Mouse (Mus musculus) c-Kit-positive CD71-positive TER-119-positive erythroid progenitor cells, embryonic 14.5 days (primary cell): ENCODE measurements around the gene Usp19.

ENCODE experiments used
- DNase-seq: peaks from one replicate; pipeline ENCODE4 v3.0.0-alpha.2; 2013; ENCODE audit warnings: low spot score

Gene Usp19

GRCm38 (mm10) chr9:108499231-108499630 lies 8.8 kb downstream of the Usp19 start:
- DNase-seq = no peak

GRCm38 (mm10) chr9:108499943-108500342 lies 9.5 kb downstream of the Usp19 start:
- DNase-seq = no peak

GRCm38 (mm10) chr9:108506901-108507300 lies 16.5 kb downstream of the Usp19 start:
- DNase-seq = no peak

GRCm38 (mm10) chr9:108507619-108508434 lies 17.4 kb downstream of the Usp19 start, which contains the start of gene Qars:
Qars (plus strand) TSS chr9:108507706.
- DNase-seq = peak; percentile 97

- no peak for DNase-seq
Observed at GRCm38 (mm10) chr9:108508776-108509175, 18.4 kb downstream of the Usp19 start.

- peak; percentile 97 for DNase-seq
Observed at GRCm38 (mm10) chr9:108516380-108517251, 26.2 kb downstream of the Usp19 start, which contains the start of gene Qrich1. Qrich1 (plus strand) TSS chr9:108516806.

GRCm38 (mm10) chr9:108517253-108517930 lies 27.0 kb downstream of the Usp19 start:
- DNase-seq = peak; percentile 78

- peak; percentile 57 for DNase-seq
Observed at GRCm38 (mm10) chr9:108517931-108518332, 27.5 kb downstream of the Usp19 start.

- no peak for DNase-seq
Observed at GRCm38 (mm10) chr9:108521604-108522003, 31.2 kb downstream of the Usp19 start.

- no peak for DNase-seq
Observed at GRCm38 (mm10) chr9:108523341-108523740, 32.9 kb downstream of the Usp19 start.

GRCm38 (mm10) chr9:108525400-108525799 lies 35.0 kb downstream of the Usp19 start:
- DNase-seq = no peak

- DNase-seq = no peak
Observed at GRCm38 (mm10) chr9:108530954-108531353, 40.6 kb downstream of the Usp19 start.

GRCm38 (mm10) chr9:108531496-108531895 lies 41.1 kb downstream of the Usp19 start:
- no peak for DNase-seq

GRCm38 (mm10) chr9:108540846-108541245 lies 50.4 kb downstream of the Usp19 start:
- DNase-seq = no peak

- DNase-seq = no peak
Observed at GRCm38 (mm10) chr9:108545986-108546385, 55.6 kb downstream of the Usp19 start.

GRCm38 (mm10) chr9:108546875-108547274 lies 56.5 kb downstream of the Usp19 start:
- DNase-seq = no peak
